Mouse (Mus musculus) thymus, adult 2 months (tissue): ENCODE data around the gene Tdrd5. TPM values are rescaled to one million over a fixed set of nuclear protein-coding genes. Genes with fewer than 3 reads are reported as not detected.
"Not testable (repeated sequence)": the region's sequence is repeated elsewhere in the genome, so short reads cannot be mapped to it uniquely, and the experiment has no call there.

Experiments used
- DNase-seq: peaks from one replicate; pipeline ENCODE4 v3.0.0; 2021
- H3K27ac ChIP-seq: fragments of 200-500 bp; 2 replicates; pipeline ENCODE4 v1.5.1; 2012; ENCODE audit warnings: low read length, control low read depth; ENCODE audit not compliant: control insufficient read depth, insufficient read depth
- H3K27me3 ChIP-seq: fragments of 200-500 bp; 2 replicates; pipeline ENCODE4 v1.6.1; 2012; ENCODE audit warnings: mild to moderate bottlenecking, low read length, moderate library complexity, mixed read lengths; ENCODE audit not compliant: control insufficient read depth, insufficient read depth
- H3K36me3 ChIP-seq: fragments of 200-500 bp; 2 replicates; pipeline ENCODE4 v1.6.1; 2012; ENCODE audit warnings: mild to moderate bottlenecking, low read length, moderate library complexity; ENCODE audit not compliant: control insufficient read depth, insufficient read depth
- H3K4me1 ChIP-seq: fragments of 200-500 bp; replicated peaks from 2 replicates; pipeline ENCODE4 v1.6.1; 2012; ENCODE audit warnings: low read length; ENCODE audit not compliant: control insufficient read depth, insufficient read depth
- H3K4me3 ChIP-seq: fragments of 200-500 bp; 2 replicates; pipeline ENCODE4 v1.5.1; 2012; ENCODE audit warnings: mild to moderate bottlenecking, low read length, control low read depth, moderate library complexity; ENCODE audit not compliant: control insufficient read depth, insufficient read depth
- CTCF ChIP-seq: fragments of 200-500 bp; IDR thresholded peaks from 2 replicates; pipeline ENCODE4 v1.5.1; 2012; ENCODE audit warnings: mild to moderate bottlenecking, control low read depth, low read length, moderate library complexity, borderline replicate concordance; ENCODE audit not compliant: control insufficient read depth, poor library complexity, insufficient read depth; ENCODE audit errors: extremely low read depth
- POLR2A ChIP-seq: fragments of 200-500 bp; IDR thresholded peaks from 2 replicates; pipeline ENCODE4 v1.6.1; 2012; ENCODE audit warnings: mild to moderate bottlenecking, low read length, control low read depth, moderate library complexity; ENCODE audit not compliant: control insufficient read depth, poor library complexity, insufficient read depth; ENCODE audit errors: extremely low read depth
- whole genome bisulfite sequencing: fragments of 180-500 bp; shearing (Covaris S2); methylation state at CpG from one replicate; pipeline ENCODE4 v1.1.7; 2018; 5-methylcytosine and 5-hydroxymethylcytosine counted together
- polyA plus RNA-seq: library from polyadenylated mRNA; depleted of rRNA; stranded (reverse); fragments of >200 nt; gene quantifications from 2 replicates; pipeline ENCODE4 v1.2.3, GENCODE M21; 2012

The Tdrd5 gene
- polyA plus RNA-seq, 1 experiment: 24.0 TPM

DNA sequence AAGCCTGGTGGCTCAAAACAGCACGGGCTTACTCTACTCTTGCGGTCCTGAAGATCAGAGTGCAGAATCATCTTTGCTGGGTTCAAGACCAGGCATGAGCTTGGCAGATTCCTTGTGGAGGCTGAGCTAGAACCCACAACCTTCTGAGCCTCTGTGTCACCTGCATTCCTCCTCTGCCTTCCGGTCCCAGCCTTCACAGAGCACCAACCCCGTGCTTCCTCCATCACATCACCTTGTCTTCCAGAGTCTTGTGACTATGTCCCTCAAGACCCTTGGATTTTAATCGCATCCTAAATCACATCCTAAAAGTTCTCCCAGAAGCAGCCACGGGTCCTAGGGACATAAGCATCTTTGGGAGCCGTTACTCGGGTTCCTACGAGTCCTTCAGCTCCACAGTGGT is 19.7 kb upstream of the Tdrd5 start:
- Histone ChIP-seq H3K36me3 (no peaks in the 10 kb centered on the region; the same call in 1 of the 2 replicates), H3K4me1 (no peaks in the 10 kb centered on the region), H3K27me3 (no peaks in the 10 kb centered on the region), H3K27ac (no peak overlapping the region), H3K4me3 (no peak overlapping the region)
- 91% methylated on average over 9 of the region's 9 CpGs for WGBS
- no peak for DNase-seq
- TF ChIP-seq CTCF (no peak), POLR2A (no peak)

DNA sequence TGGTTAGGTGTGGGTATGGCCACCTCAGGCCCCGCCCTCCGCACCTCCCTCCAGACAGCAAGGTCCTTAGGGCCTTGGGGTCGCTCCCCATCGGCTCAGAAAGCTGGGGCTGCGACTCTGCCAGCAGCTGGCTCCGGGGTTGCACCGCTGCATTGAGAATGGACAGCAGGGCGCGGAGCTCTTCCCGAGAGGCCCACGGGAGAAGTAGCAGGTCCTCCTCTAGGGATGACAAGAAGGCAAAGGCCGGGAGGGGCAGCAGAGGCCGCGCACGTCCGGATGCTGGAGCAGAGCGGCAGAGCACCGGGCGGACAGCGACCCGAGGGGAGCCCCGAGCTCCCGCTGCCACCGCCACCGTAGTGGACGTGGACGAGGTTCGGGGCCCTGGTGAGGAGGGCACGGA is 7.2 kb upstream of the Tdrd5 start, which contains the start of gene Nphs2:
Gene Nphs2, plus strand, starts transcription at position 98 of the 400 bp plus-strand sequence.
- peak; percentile 18 for DNase-seq
- Histone ChIP-seq H3K4me3 (peak within 1 kb of the TSS; percentile 46), H3K27ac (no peak within 1 kb of the TSS), H3K27me3 (no peaks in the 10 kb centered on the region), H3K36me3 (no peaks in the 10 kb centered on the region), H3K4me1 (peaks cover 10% of the 10 kb centered on the region)
- WGBS: 23% methylated on average over 29 of the region's 29 CpGs
- TF ChIP-seq CTCF (no peak), POLR2A (no peak)

GRCm38 (mm10) chr1:156308595-156308994 is 5.1 kb upstream of the Tdrd5 start:
- H3K36me3 ChIP-seq: no peaks in the 10 kb centered on the region
- H3K4me1 ChIP-seq: peaks cover 12% of the 10 kb centered on the region
- no peak for DNase-seq
- H3K4me3 ChIP-seq: no peak overlapping the region
- TF ChIP-seq POLR2A: no peak
- no peak for TF ChIP-seq CTCF
- H3K27me3 ChIP-seq: no peaks in the 10 kb centered on the region
- H3K27ac ChIP-seq: no peak overlapping the region
- 18% methylated on average over 1 of the region's 1 CpGs for WGBS

DNA sequence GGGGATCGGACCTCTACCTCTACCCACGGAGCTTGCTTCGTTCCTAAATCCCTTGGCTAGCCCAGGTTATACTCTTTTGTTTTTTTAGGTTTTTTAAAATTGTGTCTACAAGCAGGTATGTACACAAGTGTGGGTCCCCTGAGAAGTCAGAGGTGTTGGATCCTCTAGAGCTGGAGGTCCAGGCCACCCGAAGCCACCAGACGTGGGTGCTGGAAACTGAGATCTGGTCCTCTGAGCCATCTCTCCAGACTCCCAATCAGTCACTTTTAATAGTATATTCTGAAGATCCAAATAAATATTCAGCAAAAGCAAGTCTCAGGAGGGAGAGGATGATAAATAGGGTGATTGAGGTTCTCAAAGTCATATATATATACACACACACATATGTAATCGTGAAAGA is 13.4 kb downstream of the Tdrd5 start:
- no peak for DNase-seq
- 98% methylated on average over 6 of the region's 6 CpGs for WGBS
- TF ChIP-seq CTCF: no peak
- TF ChIP-seq POLR2A: no peak
- Histone ChIP-seq H3K27ac (no peak overlapping the region), H3K36me3 (peaks cover 48% of the 10 kb centered on the region), H3K4me1 (peaks cover 7% of the 10 kb centered on the region), H3K27me3 (no peaks in the 10 kb centered on the region), H3K4me3 (no peak overlapping the region)

GRCm38 (mm10) chr1:156289222-156289587 is 14.3 kb downstream of the Tdrd5 start:
- H3K27me3 ChIP-seq, H3K27ac ChIP-seq, H3K4me3 ChIP-seq, DNase-seq: not testable (repeated sequence)
- Histone ChIP-seq H3K4me1 (peaks cover 12% of the 10 kb centered on the region), H3K36me3 (peaks cover 41% of the 10 kb centered on the region)
- 69% methylated on average over 10 of the region's 10 CpGs for WGBS

- H3K27me3 ChIP-seq: no peaks in the 10 kb centered on the region
- H3K27ac ChIP-seq: no peak overlapping the region
- peaks cover 38% of the 10 kb centered on the region for H3K36me3 ChIP-seq
- no peak for DNase-seq
- 89% methylated on average over 9 of the region's 9 CpGs for WGBS
- no peak overlapping the region for H3K4me3 ChIP-seq
- TF ChIP-seq CTCF (no peak), POLR2A (no peak)
- H3K4me1 ChIP-seq: peaks cover 14% of the 10 kb centered on the region
These were observed 14.8 kb downstream of the Tdrd5 start for GRCm38 (mm10) chr1:156288556-156289221.

GRCm38 (mm10) chr1:156285541-156285896 is 17.9 kb downstream of the Tdrd5 start:
- H3K27me3 ChIP-seq: no peaks in the 10 kb centered on the region
- 52% methylated on average over 5 of the region's 5 CpGs for WGBS
- peak overlapping the region; percentile 18; the same call in 1 of the 2 replicates for H3K27ac ChIP-seq
- H3K4me3 ChIP-seq: no peak overlapping the region
- peaks cover 29% of the 10 kb centered on the region for H3K36me3 ChIP-seq
- no peak for DNase-seq
- H3K4me1 ChIP-seq: peaks cover 15% of the 10 kb centered on the region
- TF ChIP-seq CTCF: no peak
